27 mouse cellular contexts compared by ENCODE assay signal in the genomic region with DNA sequence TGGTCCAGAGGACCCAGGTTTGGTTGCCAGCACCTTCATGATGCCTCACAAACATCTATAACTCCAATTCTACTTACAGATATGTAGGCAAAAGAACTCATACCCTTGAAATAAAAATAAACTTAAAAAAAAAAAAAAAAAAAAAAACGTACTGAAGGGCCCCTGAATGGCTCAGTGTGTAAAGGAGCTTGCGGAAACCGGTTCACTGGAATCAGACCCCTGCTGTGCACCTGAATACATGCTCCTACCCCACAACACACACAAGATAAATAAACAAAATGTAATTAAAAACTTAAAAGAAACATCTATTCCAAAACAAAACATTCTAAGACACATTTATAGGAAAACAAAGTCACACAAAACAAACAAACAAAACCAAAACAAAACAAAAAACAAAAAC. TPM values are rescaled to one million over a fixed set of nuclear protein-coding genes. Genes with fewer than 3 reads are reported as not detected.
DNase-seq lines count a peak whose midpoint lies in the region; TF ChIP-seq lines count a peak whose summit lies in the region.
"Had no signal": no experiment of that assay in that cellular context is flagged by ENCODE, and none has a peak within 500 bp of the region (broad histone marks: within the 10 kb centered on the region; RNA-seq: fewer than 3 reads in every experiment).

No protein-coding gene starts in this region.

- H3K9me3 ChIP-seq in ES-E14 (ENCODE audit: control insufficient read depth, insufficient read depth, low read depth, low read length), result no peaks in the 10 kb centered on the region
- H3K9me3 ChIP-seq: G1E had no signal

- H3K4me3 ChIP-seq in ES-E14 (ENCODE audit: insufficient read depth in 1 of 2, low read depth in 1 of 2, low read length in 2 of 2, poor library complexity in 1 of 2, severe bottlenecking in 1 of 2), result no peak overlapping the region

- no peak overlapping the region for H3K27ac ChIP-seq in ES-E14 (ENCODE audit: insufficient read depth, low read depth, low read length, poor library complexity, severe bottlenecking)

- no peak overlapping the region for H3K9ac ChIP-seq in ES-E14 (ENCODE audit: insufficient read depth, low read depth, low read length, poor library complexity, severe bottlenecking)

- in situ Hi-C loops in ES-E14 (cut with MboI; ENCODE audit: low sequenced_read_pairs in 2 of 2, unreplicated experiment in 2 of 2), result no loop called here

- no peaks in the 10 kb centered on the region for H3K36me3 ChIP-seq in ES-E14 (ENCODE audit: control insufficient read depth, insufficient read depth, low read length, poor library complexity, severe bottlenecking)
- H3K36me3 ChIP-seq: G1E had no signal

- peaks cover 3 to 6% of the 10 kb centered on the region in 2 experiments; a peak in 2 of 4 replicates for H3K4me1 ChIP-seq in ES-E14 (ENCODE audit: control insufficient read depth in 2 of 2, insufficient read depth in 2 of 2, low read length in 2 of 2, poor library complexity in 1 of 2)

- DNase-seq in ES-CJ7 (ENCODE audit: low read depth, low spot score) (peak; percentile 70), ES-E14 (ENCODE audit: low read depth, low spot score) (no peak), R1 (ENCODE audit: low read depth, low spot score) (peak; percentile 53), ZHBTc4 (ENCODE audit: low read depth, low spot score) (peak; percentile 63)
- DNase-seq in T-cell, adult 2 months (ENCODE audit: low spot score), result no peak
- DNase-seq in layer of hippocampus, postnatal 14 days (ENCODE audit: low spot score in 2 of 2), result no peak
- no peak for DNase-seq in right cerebral cortex, postnatal 36 days (ENCODE audit: low spot score in 2 of 2)
- no peak for DNase-seq in cerebellum, adult 8-10 months
- DNase-seq: adrenal gland, adult 2 months; adrenal gland, adult 8-10 months; adrenal gland, postnatal 10 days; adrenal gland, postnatal 14 days; adrenal gland, postnatal 25 days; adrenal gland, postnatal 36 days; B cell, adult 2 months; cerebellum, adult 11 months; cerebellum, adult 11-12 months; cerebellum, adult 18-20 months; cerebellum, adult 2 months; cerebellum, adult 9-10 months; cerebellum, adult 9-11 months; cerebellum, postnatal 10 days had no signal

TF ChIP-seq in ES-E14, 5 proteins besides CTCF, POLR2A, EP300 and RAD21:
- TF ChIP-seq ZNF384 (IDR thresholded peaks at IDR 0.05; ENCODE audit: low read depth, low read length) (peak; percentile 88), HCFC1 (IDR thresholded peaks at IDR 0.05; ENCODE audit: borderline replicate concordance, insufficient read depth, low read length) (no peak)

RNA-seq across cellular contexts. Expression of gene Zscan5b, which starts 1.9 kb away (rescaled TPM):
- 2.1 and 3.3 TPM in 2 replicates for total RNA-seq in ES-E14 (2012; rRNA removed)
- total RNA-seq in layer of hippocampus, postnatal 14 days (2021), result not detected
- total RNA-seq: adrenal gland, adult 18-20 months; adrenal gland, adult 2 months; adrenal gland, adult 8-10 months; adrenal gland, postnatal 10 days; adrenal gland, postnatal 14 days; adrenal gland, postnatal 25 days; adrenal gland, postnatal 36 days; adrenal gland, postnatal 4 days; CH12.LX; G1E; MEL had no signal

RNA-seq across cellular contexts. Expression of gene Galp, which starts 23.3 kb away (rescaled TPM):
- not detected in 2 replicates for total RNA-seq in ES-E14 (2012; rRNA removed)
- not detected for total RNA-seq in layer of hippocampus, postnatal 14 days (2021)
- total RNA-seq: adrenal gland, adult 18-20 months; adrenal gland, adult 2 months; adrenal gland, adult 8-10 months; adrenal gland, postnatal 10 days; adrenal gland, postnatal 14 days; adrenal gland, postnatal 25 days; adrenal gland, postnatal 36 days; adrenal gland, postnatal 4 days; CH12.LX; G1E; MEL had no signal

RNA-seq across cellular contexts. Expression of gene Epp13, which starts 32.4 kb away (rescaled TPM):
- 9.7 and 12.4 TPM in 2 replicates for total RNA-seq in ES-E14 (2012; rRNA removed)
- not detected for total RNA-seq in layer of hippocampus, postnatal 14 days (2021)
- total RNA-seq: adrenal gland, adult 18-20 months; adrenal gland, adult 2 months; adrenal gland, adult 8-10 months; adrenal gland, postnatal 10 days; adrenal gland, postnatal 14 days; adrenal gland, postnatal 25 days; adrenal gland, postnatal 36 days; adrenal gland, postnatal 4 days; CH12.LX; G1E; MEL had no signal

RNA-seq across cellular contexts. Expression of gene Zfp444, which starts 48.1 kb away (rescaled TPM):
- total RNA-seq in ES-E14 (2012; rRNA removed), result 16.6 and 21.6 TPM in 2 replicates
- 10 to 100 TPM; 51.1 to 54.6 TPM for total RNA-seq in layer of hippocampus, postnatal 14 days (2021)

Comparison
In these comparisons a context has a peak if more than half of its experiments do, and no peak if none do; other contexts are left out.
1. DNase-seq: peak in ES-CJ7 (single experiment), R1 (single experiment) and ZHBTc4 (single experiment); none in ES-E14 (single experiment), T-cell, adult 2 months (single experiment), layer of hippocampus, postnatal 14 days (0 of 2), right cerebral cortex, postnatal 36 days (0 of 2) and cerebellum, adult 8-10 months (single experiment).
2. RNA of gene Epp13, which starts 32.4 kb away (total RNA-seq): 9.7 to 12.4 TPM in ES-E14; not detected in layer of hippocampus, postnatal 14 days; every median in the first group is over 10 times any median in the second.